Mouse (Mus musculus) heart, adult 2 months (tissue): ENCODE results near the gene Arhgap1. TPM values are rescaled to one million over a fixed set of nuclear protein-coding genes. Genes with fewer than 3 reads are reported as not detected.

Source experiments
- DNase-seq, 2 experiments: peaks; one replicate each; pipeline ENCODE4 v3.0.0; 2021
- H3K27ac ChIP-seq: fragments of 200-600 bp; 2 replicates; pipeline ENCODE4 v1.8.1; 2022
- H3K27me3 ChIP-seq: fragments of 200-500 bp; 2 replicates; pipeline ENCODE4 v1.6.1; 2012; ENCODE audit warnings: mild to moderate bottlenecking, low read length, inconsistent platforms, mixed read lengths; ENCODE audit not compliant: control insufficient read depth, insufficient read depth
- H3K36me3 ChIP-seq: fragments of 200-500 bp; 2 replicates; pipeline ENCODE4 v1.6.1; 2012; ENCODE audit warnings: low read length, inconsistent platforms; ENCODE audit not compliant: control insufficient read depth, insufficient read depth
- H3K4me1 ChIP-seq: fragments of 200-500 bp; 2 replicates; pipeline ENCODE4 v1.6.1; 2011; ENCODE audit warnings: low read length; ENCODE audit not compliant: control insufficient read depth, insufficient read depth
- H3K4me3 ChIP-seq: fragments of 200-600 bp; 2 replicates; pipeline ENCODE4 v1.8.1; 2022
- H3K79me2 ChIP-seq: fragments of 200-500 bp; replicated peaks from 2 replicates; pipeline ENCODE4 v1.6.1; 2012; ENCODE audit warnings: mild to moderate bottlenecking, inconsistent platforms, low read length, moderate library complexity, mixed read lengths; ENCODE audit not compliant: control insufficient read depth, insufficient read depth
- H3K9ac ChIP-seq: fragments of 200-500 bp; 2 replicates; pipeline ENCODE4 v1.6.1; 2012; ENCODE audit warnings: low read depth, mild to moderate bottlenecking, control low read depth, inconsistent platforms, low read length, mixed read lengths
- CTCF ChIP-seq: fragments of 200-600 bp; IDR thresholded peaks from 2 replicates; pipeline ENCODE4 v1.8.1; 2022; ENCODE audit warnings: antibody characterized with exemption, mild to moderate bottlenecking, moderate library complexity
- EP300 ChIP-seq: fragments of 200-500 bp; IDR thresholded peaks from 2 replicates; pipeline ENCODE4 v1.6.1; 2011; ENCODE audit warnings: low read depth, low read length, control low read depth; ENCODE audit not compliant: insufficient read depth
- POLR2A ChIP-seq: fragments of 200-500 bp; IDR thresholded peaks from 2 replicates; pipeline ENCODE4 v1.6.1; 2011; ENCODE audit warnings: mild to moderate bottlenecking, low read depth, low read length, control low read depth; ENCODE audit not compliant: insufficient read depth
- WGBS: fragments of 180-500 bp; shearing (Covaris S2); methylation state at CpG from one replicate; pipeline ENCODE4 v1.1.7; 2018; 5-methylcytosine and 5-hydroxymethylcytosine counted together
- intact Hi-C: fragments of 180-260 bp; cut with DNase I; formaldehyde crosslinking; loops from one replicate; pipeline ENCODE4 v1.15.1; 2025
- polyA plus RNA-seq: library from polyadenylated mRNA; depleted of rRNA; stranded (reverse); fragments of >200 nt; gene quantifications from 2 replicates; pipeline ENCODE4 v1.2.3, GENCODE M21; 2012
- total RNA-seq, 2 experiments: library from RNA; stranded (reverse); gene quantifications; 2 replicates each; pipeline ENCODE4 v1.2.3; 2021

The Arhgap1 gene
- total and polyA plus RNA-seq, 3 experiments: 18.6 to 39.0 (median 20.7) TPM

GRCm38 (mm10) chr2:91659657-91660056, 10.0 kb downstream of the Arhgap1 start:
- Histone ChIP-seq H3K27me3 (no peaks in the 10 kb centered on the region), H3K9ac (no peak overlapping the region), H3K4me1 (no peaks in the 10 kb centered on the region), H3K36me3 (no peaks in the 10 kb centered on the region), H3K79me2 (no peaks in the 10 kb centered on the region; the same call in 1 of the 2 replicates), H3K4me3 (no peak overlapping the region), H3K27ac (no peak overlapping the region)
- TF ChIP-seq EP300 (no peak), CTCF (no peak), POLR2A (no peak)
- 94% methylated on average over 8 of the region's 8 CpGs for WGBS
- no peak for DNase-seq
- intact Hi-C loops: no loop called here

- H3K4me3 ChIP-seq: no peak overlapping the region
- H3K9ac ChIP-seq: no peak overlapping the region
- H3K36me3 ChIP-seq: no peaks in the 10 kb centered on the region
- TF ChIP-seq CTCF: no peak
- no peak for TF ChIP-seq EP300
- TF ChIP-seq POLR2A: no peak
- H3K27ac ChIP-seq: no peak overlapping the region
- H3K4me1 ChIP-seq: no peaks in the 10 kb centered on the region
- no peaks in the 10 kb centered on the region; the same call in 1 of the 2 replicates for H3K79me2 ChIP-seq
- WGBS: 94% methylated on average over 6 of the region's 6 CpGs
- intact Hi-C loops: no loop called here
- DNase-seq: no peak
- H3K27me3 ChIP-seq: no peaks in the 10 kb centered on the region
Observed at GRCm38 (mm10) chr2:91660981-91661380, 11.3 kb downstream of the Arhgap1 start.

- intact Hi-C loops: no loop called here
- no peak overlapping the region for H3K27ac ChIP-seq
- H3K27me3 ChIP-seq: no peaks in the 10 kb centered on the region
- H3K4me3 ChIP-seq: no peak overlapping the region
- no peaks in the 10 kb centered on the region; the same call in 1 of the 2 replicates for H3K79me2 ChIP-seq
- DNase-seq: no peak
- H3K36me3 ChIP-seq: peaks cover 4% of the 10 kb centered on the region; the same call in 1 of the 2 replicates
- TF ChIP-seq CTCF (no peak), POLR2A (no peak), EP300 (no peak)
- no peak overlapping the region for H3K9ac ChIP-seq
- H3K4me1 ChIP-seq: peaks cover 6% of the 10 kb centered on the region
Observed at GRCm38 (mm10) chr2:91664780-91665179, 15.1 kb downstream of the Arhgap1 start.

GRCm38 (mm10) chr2:91666386-91666910, 16.8 kb downstream of the Arhgap1 start:
- Histone ChIP-seq H3K27me3 (no peaks in the 10 kb centered on the region), H3K4me3 (no peak overlapping the region), H3K4me1 (peaks cover 6% of the 10 kb centered on the region), H3K79me2 (no peaks in the 10 kb centered on the region; the same call in 1 of the 2 replicates), H3K36me3 (peaks cover 4% of the 10 kb centered on the region; the same call in 1 of the 2 replicates), H3K27ac (peak overlapping the region; percentile 48), H3K9ac (no peak overlapping the region)
- intact Hi-C loops: no loop called here
- TF ChIP-seq EP300 (no peak), CTCF (no peak), POLR2A (no peak)
- WGBS: 49% methylated on average over 6 of the region's 6 CpGs
- no peak for DNase-seq

GRCm38 (mm10) chr2:91667747-91668146, 18.1 kb downstream of the Arhgap1 start:
- Histone ChIP-seq H3K9ac (no peak overlapping the region), H3K4me1 (peaks cover 6% of the 10 kb centered on the region), H3K4me3 (no peak overlapping the region), H3K27me3 (no peaks in the 10 kb centered on the region), H3K79me2 (no peaks in the 10 kb centered on the region; the same call in 1 of the 2 replicates), H3K27ac (no peak overlapping the region), H3K36me3 (peaks cover 4% of the 10 kb centered on the region; the same call in 1 of the 2 replicates)
- no peak for DNase-seq
- TF ChIP-seq EP300 (no peak), CTCF (no peak), POLR2A (no peak)
- intact Hi-C loops: no loop called here
- WGBS: 64% methylated on average over 2 of the region's 2 CpGs

- Histone ChIP-seq H3K9ac (no peak overlapping the region), H3K4me3 (no peak overlapping the region), H3K27me3 (no peaks in the 10 kb centered on the region), H3K27ac (no peak overlapping the region), H3K79me2 (no peaks in the 10 kb centered on the region; the same call in 1 of the 2 replicates), H3K36me3 (peaks cover 4% of the 10 kb centered on the region; the same call in 1 of the 2 replicates), H3K4me1 (peaks cover 8% of the 10 kb centered on the region)
- intact Hi-C loops: no loop called here
- TF ChIP-seq EP300: no peak
- no peak for TF ChIP-seq POLR2A
- TF ChIP-seq CTCF: no peak
- WGBS: 93% methylated on average over 8 of the region's 8 CpGs
- DNase-seq: no peak
Observed at GRCm38 (mm10) chr2:91669326-91669725, 19.7 kb downstream of the Arhgap1 start.
